Mouse (Mus musculus): Measurements from ENCODE around the gene Cnpy3.
A peak's percentile ranks its signal among the peaks of the same experiment; 100 is the strongest.
"Not testable (repeated sequence)": the region's sequence is repeated elsewhere in the genome, so short reads cannot be mapped to it uniquely, and the experiment has no call there.

The Cnpy3 gene

DNA sequence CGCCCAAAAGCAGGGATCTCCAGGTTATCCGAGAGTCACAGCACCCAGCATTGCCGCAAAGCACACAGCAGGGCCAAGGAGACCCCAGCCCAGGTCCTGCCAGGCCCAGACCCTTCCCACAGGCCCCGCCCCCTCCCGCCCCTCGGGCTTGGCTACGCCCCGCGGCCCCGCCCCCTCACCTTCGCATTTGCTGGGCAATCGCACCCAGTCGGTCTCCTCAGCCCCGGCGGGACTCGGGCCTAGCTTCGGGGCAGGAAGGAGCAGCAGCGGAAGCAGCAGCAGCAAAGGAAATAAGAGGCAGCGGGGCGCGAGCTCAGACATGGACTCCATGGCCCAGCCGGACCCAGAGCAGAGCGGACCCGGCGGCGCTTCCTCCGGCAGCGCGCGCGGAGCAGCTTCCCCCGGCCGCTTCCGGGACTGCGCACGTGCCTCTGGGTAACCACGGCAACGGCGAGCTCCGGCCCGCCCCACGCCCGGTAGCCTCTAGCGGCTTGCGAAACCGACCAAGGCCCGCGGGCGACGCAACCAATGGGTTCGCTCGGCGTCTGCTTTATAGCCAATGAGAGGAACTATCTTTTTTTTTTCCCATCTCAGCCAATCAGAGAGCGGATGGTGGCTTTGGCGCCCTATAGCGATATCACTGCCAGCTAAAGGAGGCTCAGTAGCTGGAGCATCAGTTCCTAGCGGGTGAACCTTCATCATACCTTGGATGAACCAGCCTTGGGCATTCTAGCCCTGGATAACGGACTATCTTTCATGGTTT lies at the start of gene Cnpy3:
Cnpy3 (minus strand) TSS at position 421 of the 763 bp plus-strand sequence.
- peak; percentile 97 for DNase-seq

DNA sequence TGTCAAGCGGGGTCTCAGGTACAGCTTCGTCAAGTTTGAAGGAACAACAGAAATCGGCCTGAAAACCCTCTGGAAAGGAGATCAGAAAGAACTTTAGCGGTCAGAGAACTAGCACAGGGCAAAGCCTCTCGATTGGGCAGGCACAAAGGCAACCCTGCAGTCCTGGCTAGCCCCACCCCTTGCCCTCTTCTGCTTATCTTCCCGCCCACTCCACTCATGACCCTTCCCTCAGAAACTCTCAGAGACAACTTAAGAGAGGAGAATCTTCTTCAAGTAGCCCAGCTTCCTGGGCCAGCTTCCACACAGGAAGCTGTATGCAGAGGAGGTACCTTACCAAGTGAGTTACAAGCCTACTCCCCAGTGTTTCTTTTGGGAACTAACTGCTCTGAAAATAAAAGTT lies 49.7 kb upstream of the Cnpy3 start:
- no peak for DNase-seq

DNA sequence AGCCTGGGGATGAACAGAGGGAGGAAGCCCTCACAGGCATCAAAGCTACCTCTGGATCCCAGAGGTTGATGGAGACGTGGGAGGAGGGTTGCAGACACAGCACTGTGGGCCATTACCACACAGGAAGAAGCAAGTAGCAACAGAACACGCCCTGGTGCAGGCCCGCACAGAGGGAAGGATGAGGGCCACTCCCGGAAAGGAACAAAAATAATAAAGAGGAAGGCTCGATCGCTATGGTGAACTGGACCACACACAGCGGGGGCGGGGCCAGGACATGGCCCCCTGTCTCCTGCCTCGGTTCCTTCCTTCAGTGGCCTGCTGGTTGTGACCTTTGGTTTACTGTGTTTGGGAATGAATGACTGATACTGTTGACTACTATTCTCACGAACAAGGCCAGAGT lies 47.7 kb upstream of the Cnpy3 start:
- DNase-seq: no peak

GRCm38 (mm10) chr17:46797386-46797785 lies 45.4 kb upstream of the Cnpy3 start:
- DNase-seq: no peak

DNA sequence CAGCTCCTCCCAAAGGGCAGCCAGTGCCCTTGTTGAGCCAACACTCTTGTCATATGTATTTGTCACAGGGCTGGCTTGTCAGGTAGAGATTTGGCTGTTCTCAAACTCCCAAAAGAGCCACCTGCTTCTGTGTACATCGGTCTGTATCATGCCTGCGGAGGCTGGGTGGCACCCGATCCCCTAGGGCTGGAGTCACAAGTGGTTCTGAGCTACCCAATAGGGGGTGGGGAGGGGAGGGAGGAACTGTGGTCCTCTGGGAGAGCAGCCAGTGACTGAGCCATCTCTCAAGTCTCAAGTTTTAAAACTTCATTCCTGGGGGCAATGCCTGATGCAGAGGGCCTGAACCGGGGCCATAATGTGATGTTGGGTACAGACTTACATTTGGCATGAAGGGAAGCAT lies 44.7 kb upstream of the Cnpy3 start:
- no peak for DNase-seq

- DNase-seq: no peak
Measured at GRCm38 (mm10) chr17:46792963-46793362, 40.9 kb upstream of the Cnpy3 start.

DNA sequence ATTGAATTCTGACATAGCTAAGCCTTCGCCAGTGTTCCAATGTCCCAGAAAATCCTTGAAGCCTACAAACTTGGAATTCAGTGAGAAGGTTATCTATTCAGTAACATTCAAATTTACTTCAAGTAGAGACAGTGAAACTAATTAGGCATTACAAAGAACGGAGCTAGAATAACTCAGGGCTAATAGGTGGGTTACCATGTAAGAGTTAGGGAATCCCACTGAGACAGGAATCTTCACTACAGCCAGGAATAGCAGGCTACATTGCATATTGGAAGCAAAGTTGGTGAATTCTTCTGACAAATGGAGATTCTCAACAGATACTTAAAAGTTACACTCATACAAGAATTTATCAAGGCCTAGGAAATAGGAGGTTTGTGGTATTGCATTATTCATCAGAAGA lies 36.0 kb upstream of the Cnpy3 start:
- not testable (repeated sequence) for DNase-seq

DNA sequence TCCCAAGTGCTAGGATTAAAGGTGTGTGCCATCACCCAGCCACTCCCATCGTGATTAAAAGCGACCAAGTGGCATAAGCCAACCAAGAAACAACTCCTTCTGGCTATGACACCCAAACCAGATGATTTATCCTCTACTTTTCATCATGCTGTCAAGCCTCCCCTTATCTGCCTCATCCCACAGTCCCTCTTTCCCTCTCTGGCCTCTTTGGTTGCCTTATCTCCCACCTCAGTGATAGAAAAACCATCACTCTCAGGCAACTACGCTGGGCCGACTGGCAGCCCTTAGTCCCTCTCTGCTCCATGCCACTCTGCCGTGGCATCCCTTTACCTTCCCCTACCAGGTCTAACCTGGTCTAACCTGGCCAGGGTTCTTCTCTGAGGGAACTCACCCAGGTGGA lies 34.9 kb upstream of the Cnpy3 start:
- DNase-seq: no peak

- no peak for DNase-seq
Measured at GRCm38 (mm10) chr17:46783222-46783565, 31.2 kb upstream of the Cnpy3 start.

DNA sequence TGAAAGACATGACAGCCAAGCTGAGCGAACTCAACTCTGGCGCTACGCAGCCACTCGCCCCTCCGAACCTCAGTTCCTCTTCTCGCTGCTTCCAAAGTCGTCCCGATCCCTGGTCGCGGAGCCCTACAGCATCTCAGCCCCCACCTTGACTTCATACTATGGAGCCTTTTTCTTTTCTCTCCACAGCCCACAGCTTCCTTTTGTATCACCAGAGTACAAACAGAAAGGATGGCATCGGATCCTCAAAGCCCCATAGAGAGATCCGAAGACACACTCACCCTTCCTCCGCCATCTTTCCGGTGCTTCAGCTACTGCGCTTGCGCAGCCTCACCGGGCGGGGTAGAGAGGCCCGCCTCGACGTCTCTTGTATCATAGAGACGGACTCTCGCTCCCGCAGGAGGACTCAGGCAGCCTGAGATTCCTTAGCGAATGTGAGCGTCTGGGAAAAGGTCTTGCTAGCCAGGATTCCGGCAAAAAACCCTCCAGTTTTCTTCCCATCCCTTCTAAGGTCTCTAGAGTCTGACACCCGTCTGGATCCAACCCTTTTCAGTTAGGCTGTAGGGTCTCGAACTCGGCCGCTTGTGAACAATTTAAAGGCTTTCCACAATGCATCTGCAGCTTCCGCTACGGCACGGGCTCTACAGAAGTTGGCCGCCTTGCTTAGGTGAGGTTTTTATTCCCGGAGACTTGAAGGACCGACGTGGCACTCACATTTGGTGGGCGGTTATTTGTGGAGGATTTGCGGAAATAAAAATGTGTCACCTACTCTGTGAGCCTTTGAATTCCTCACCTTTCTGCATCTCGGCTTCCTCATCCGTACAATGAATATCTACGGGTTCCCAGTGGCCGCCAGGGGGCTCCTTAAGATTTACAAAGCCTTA lies 30.6 kb upstream of the Cnpy3 start, which contains the start of gene Rpl7l1:
Rpl7l1 (minus strand) TSS at position 332 of the 881 bp plus-strand sequence.
- DNase-seq: peak; percentile 95

DNA sequence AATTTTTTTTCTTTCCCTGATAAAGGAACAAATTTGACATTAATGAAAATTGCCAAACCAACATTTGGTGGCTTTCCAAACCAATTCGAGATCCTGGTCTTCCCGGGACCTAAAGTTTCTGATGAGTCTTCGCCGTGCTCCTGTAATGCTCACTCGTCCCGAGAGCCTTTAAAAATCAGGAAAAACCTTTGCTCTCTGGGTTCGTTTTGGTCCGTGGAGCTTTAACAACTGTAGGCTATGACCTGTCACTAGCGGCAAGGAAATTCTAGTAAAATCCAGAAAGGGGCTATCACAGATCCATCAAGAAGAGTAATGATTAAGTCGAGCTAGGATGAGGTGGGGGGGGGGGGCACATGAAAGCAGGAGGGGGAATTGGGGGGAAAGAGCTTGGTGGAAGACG lies 29.9 kb upstream of the Cnpy3 start:
- no peak for DNase-seq

- no peak for DNase-seq
Measured at GRCm38 (mm10) chr17:46776087-46776486, 24.1 kb upstream of the Cnpy3 start.

DNA sequence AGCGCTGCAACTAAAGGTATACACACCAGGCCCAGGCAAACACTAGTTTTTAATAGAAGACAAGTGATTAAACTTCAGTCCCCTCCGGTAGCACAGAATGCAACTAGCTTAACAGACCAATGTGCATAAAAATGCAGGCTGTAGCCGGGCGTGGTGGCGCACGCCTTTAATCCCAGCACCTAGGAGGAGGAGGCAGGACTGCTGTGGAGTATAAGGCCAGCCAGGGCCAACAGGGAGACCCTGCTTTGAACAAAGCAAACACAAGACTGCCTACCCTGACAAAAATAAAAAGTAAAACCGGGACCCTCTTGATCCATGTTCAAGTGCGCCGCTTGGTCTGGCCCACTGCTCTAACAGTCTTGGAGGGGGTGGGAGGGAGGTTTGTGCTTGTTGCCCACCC lies 23.1 kb upstream of the Cnpy3 start:
- no peak for DNase-seq

DNA sequence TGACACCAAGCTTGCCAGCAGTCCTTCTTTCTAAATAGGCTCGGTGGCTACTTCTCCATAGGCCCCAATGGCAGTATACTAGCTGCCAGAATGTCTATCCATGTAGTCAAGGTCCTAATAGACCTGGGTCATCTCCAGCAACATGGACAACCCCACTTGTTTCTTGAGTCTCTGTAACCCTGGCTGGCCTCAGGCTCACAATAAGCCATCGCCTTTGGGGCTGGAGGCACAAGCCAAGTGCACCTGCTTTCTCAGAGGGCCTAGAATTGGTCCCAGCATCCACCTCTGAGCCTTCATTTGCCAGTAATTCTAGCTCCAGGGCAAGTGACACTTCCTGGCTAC lies 22.1 kb upstream of the Cnpy3 start:
- DNase-seq: no peak

- no peak for DNase-seq
Measured at GRCm38 (mm10) chr17:46773278-46774130, 21.5 kb upstream of the Cnpy3 start.

GRCm38 (mm10) chr17:46772404-46773277 lies 20.6 kb upstream of the Cnpy3 start, which contains the start of gene 2310039H08Rik:
Gene 2310039H08Rik (plus strand): TSS chr17:46772635.
- DNase-seq: peak; percentile 84

DNA sequence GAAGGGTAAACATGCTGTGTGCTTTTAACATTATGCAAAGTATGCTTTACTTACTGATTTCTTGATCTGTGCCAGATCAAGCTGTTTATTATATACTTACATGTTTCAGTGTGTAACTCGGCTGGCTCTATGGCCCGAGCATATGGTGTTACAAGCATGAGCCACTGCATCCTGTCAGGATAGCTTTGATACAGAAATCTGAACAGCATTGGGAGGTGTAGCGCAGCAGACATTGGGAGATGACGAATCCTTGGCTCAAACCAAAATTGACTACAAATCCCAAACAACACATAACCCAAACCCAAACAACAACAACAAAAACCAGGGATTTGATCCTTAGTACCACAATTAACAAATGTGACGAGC lies 20.0 kb upstream of the Cnpy3 start:
- peak; percentile 22 for DNase-seq

DNA sequence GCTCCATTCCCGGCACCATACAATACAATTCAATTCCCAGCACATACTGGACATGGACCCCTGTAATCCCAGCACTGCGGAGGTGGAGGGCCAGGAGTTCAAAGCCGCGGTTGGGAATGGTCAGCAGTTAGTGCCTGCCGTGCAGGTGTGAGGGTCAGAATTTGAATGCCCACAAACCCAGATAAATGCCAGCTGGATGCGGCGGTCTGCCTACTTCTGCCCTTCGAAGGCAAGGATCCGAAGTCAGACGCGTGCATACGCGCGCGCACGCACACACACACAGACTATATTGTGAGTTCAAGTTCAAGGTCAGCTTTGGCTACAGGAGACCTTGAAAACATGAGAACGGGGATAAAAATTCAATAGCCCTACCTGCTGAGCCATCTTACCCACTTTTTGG lies 19.6 kb upstream of the Cnpy3 start:
- peak; percentile 35 for DNase-seq

- no peak for DNase-seq
Measured at GRCm38 (mm10) chr17:46771025-46771424, 19.0 kb upstream of the Cnpy3 start.

DNA sequence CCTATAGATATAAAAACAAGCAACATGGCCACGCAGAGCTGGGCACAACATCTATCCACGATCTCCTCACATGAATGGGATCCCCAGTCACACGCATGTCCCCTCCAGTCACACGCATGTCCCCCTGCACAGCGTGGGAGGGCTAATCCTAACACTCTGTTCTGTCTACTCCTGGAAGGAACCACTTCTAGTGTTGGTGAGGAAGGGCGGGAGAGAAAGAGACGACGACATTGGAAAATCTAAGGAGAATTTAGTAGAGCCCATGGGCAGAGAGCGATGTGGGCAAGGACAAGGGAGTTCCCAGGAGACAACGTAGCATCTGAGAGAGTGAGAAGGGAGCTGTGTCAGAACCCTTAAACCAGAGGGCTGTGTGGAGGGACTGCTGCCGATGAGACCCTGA lies 18.5 kb upstream of the Cnpy3 start:
- DNase-seq: no peak

GRCm38 (mm10) chr17:46767868-46768267 lies 15.9 kb upstream of the Cnpy3 start:
- DNase-seq: peak; percentile 82

- DNase-seq: peak; percentile 28
Measured at GRCm38 (mm10) chr17:46764916-46765315, 12.9 kb upstream of the Cnpy3 start.

All from thymus, postnatal 4 days (tissue).